Mouse (Mus musculus): Measurements from ENCODE around the gene Utp11.

DNA sequence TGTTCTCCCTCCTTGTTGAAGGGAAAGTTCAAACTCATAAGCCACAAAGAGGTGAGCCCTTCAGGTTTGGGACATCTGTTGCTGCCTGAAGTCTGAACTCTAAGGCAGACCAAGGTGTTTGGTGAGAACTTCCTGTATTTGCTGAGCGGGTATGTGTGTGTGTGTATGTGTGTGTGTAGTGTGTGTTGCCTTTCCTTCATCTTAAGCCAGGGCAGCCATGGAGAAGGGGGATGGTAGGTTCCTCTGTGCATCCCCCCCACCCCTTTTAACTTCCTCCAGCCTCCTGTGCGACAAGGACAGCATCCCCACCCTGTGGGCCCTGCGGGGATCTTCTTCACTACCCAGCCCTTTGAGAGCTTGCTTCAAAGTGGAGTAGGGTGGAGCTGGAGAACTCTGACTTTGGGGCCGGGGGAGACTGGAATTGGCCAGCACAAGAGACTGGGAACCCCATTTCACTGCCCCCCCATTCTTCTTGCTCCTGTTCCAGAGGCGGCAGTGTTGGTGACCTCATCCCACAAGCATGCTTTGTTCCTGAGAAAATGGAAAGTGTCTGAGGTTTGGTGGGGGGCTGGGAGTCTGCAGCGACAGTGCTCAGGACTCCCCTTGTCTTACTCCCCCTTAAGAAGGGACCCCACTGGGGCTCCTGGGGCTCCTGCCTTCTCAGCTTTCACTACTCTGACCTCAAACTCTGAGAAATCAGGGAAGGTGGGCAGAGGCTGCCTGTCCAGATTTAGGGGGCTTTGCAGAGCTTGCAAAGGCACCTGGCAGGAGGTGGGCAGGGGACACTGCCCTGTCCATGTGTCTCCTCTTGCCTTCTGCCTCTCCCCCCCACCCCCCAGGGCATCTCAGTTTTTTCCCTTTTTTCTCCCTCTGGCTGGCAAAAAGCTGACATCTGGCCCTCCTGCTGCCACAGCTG, 10.7 kb upstream of the Utp11 start:
- TF ChIP-seq CTCF (IDR thresholded peaks at IDR 0.05; ENCODE audit: control insufficient read depth, insufficient read depth, insufficient read length): no peak
- TF ChIP-seq CEBPB (IDR thresholded peaks at IDR 0.05; ENCODE audit: low read depth): no peak
- TF ChIP-seq MAX (IDR thresholded peaks at IDR 0.05): no peak
- no peak for TF ChIP-seq MYOG (IDR thresholded peaks at IDR 0.05; ENCODE audit: control insufficient read depth, extremely low read depth, insufficient read length)

Data from C2C12 (cell line).